Mouse (Mus musculus): ENCODE data around the gene Actrt1. TPM values are rescaled to one million over a fixed set of nuclear protein-coding genes. Genes with fewer than 3 reads are reported as not detected.

The Actrt1 gene
- polyA plus RNA-seq (2011; ENCODE audit: insufficient read length, low read depth, missing spikeins) = not detected in 2 replicates

DNA sequence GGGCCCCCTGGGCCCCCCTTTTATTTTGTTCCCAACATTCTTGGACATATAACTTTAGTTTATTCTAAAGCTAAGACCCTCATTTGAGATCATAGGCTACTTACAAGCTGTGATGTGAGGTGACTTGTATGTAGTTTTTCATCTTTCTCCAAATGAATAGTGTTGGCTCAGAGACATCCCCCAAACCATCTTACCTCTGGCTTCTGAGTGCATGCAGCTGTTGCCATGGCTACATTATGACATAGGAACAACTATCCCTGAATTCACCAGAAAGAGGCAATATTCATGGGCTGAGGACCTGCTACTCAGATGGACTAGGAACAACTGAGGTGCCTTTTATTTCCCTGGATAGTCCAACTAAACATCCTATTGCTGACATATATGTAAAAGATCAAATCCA lies at the start of gene Actrt1:
Gene Actrt1, plus strand, starts transcription at position 301 of the 400 bp plus-strand sequence.
- Histone ChIP-seq H3K27ac (ENCODE audit: insufficient read depth, low read length) (no peak within 1 kb of the TSS), H3K4me1 (ENCODE audit: control insufficient read depth, insufficient read depth, low read length) (no peaks in the 10 kb centered on the region), H3K4me3 (ENCODE audit: insufficient read depth, low read length) (no peak within 1 kb of the TSS)
- TF ChIP-seq POLR2A (IDR thresholded peaks at IDR 0.05; ENCODE audit: low read depth, low read length) (no peak), CTCF (IDR thresholded peaks at IDR 0.05; ENCODE audit: borderline replicate concordance, insufficient read depth, low read length) (no peak)

DNA sequence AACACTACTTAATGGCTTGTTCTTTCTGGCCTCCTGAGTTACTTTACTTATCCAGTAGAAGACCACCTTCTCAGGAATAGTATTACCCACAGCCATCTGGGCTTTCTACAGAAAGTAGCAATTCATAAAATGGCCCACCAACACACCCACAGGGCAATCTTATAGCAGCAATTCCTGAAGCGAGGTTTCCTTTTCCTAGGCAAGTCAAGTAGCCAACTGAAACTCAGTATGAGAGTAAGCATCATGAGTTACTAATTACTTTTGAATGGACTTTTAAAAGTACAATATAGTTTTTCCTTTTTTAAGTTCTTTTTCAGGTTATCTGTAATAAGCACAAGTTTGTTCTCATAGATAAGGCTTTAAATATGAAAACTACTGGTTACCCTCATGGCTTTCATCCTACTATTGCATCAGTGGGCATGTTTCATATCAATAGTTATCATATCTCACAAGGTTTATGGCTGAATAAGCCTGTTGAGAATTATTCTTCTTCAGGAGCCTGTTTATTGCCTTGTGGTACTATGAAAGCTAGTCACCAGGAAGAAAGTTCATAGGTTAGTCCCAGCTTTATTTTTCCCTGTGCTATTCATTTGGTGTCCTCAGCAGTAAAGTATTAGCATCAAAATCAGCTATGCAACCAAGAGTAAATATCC lies 2.8 kb downstream of the Actrt1 start:
- no peak overlapping the region for H3K4me3 ChIP-seq (ENCODE audit: insufficient read depth, low read length)
- H3K4me1 ChIP-seq (ENCODE audit: control insufficient read depth, insufficient read depth, low read length) = no peaks in the 10 kb centered on the region
- H3K27ac ChIP-seq (ENCODE audit: insufficient read depth, low read length) = no peak overlapping the region
- no peak for TF ChIP-seq CTCF (IDR thresholded peaks at IDR 0.05; ENCODE audit: borderline replicate concordance, insufficient read depth, low read length)
- TF ChIP-seq POLR2A (IDR thresholded peaks at IDR 0.05; ENCODE audit: low read depth, low read length) = no peak
